Mouse (Mus musculus) cerebellum, adult 2 months (tissue): Measurements from ENCODE around the gene Gimap7.

Experiments used
- CTCF ChIP-seq: fragments of 200-500 bp; IDR thresholded peaks from 2 replicates; pipeline ENCODE4 v1.5.1; 2011; ENCODE audit warnings: low read depth, mild to moderate bottlenecking, control low read depth, low read length, moderate library complexity, borderline replicate concordance; ENCODE audit not compliant: insufficient read depth
- POLR2A ChIP-seq: fragments of 200-500 bp; IDR thresholded peaks from 2 replicates; pipeline ENCODE4 v1.6.1; 2011; ENCODE audit warnings: low read length, control low read depth, borderline replicate concordance; ENCODE audit not compliant: insufficient read depth

GRCm38 (mm10) chr6:48720326-48720725 lies 1.9 kb downstream of the Gimap7 start:
- TF ChIP-seq POLR2A, result no peak
- TF ChIP-seq CTCF, result no peak
